Mouse (Mus musculus) heart, adult 2 months (tissue): ENCODE data around the gene Mettl16.

Experiments used
- CTCF ChIP-seq: fragments of 200-600 bp; IDR thresholded peaks from 2 replicates; pipeline ENCODE4 v1.8.1; 2022; ENCODE audit warnings: antibody characterized with exemption, mild to moderate bottlenecking, moderate library complexity
- EP300 ChIP-seq: fragments of 200-500 bp; IDR thresholded peaks from 2 replicates; pipeline ENCODE4 v1.6.1; 2011; ENCODE audit warnings: low read depth, low read length, control low read depth; ENCODE audit not compliant: insufficient read depth
- POLR2A ChIP-seq: fragments of 200-500 bp; IDR thresholded peaks from 2 replicates; pipeline ENCODE4 v1.6.1; 2011; ENCODE audit warnings: mild to moderate bottlenecking, low read depth, low read length, control low read depth; ENCODE audit not compliant: insufficient read depth

DNA sequence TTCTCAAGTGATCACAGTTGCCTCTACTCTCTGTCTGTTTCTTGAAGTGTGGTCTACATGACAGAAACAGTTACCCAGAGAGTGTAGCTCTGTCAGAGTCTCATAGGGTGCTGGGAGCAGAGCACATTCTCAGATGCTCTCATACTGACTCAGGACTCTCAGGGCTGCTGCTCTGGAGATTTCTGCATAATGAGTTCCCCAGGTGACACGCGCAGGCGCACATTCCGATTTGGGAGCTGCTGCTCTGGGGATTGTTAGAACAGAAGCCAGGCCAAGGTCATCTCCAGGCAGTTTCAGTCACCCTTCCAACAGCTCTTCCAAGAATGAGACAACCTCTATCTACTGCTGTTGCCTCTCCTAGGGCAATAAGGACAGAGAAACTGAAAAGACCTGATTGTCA lies 3.2 kb upstream of the Mettl16 start:
- TF ChIP-seq CTCF = no peak
- no peak for TF ChIP-seq EP300
- TF ChIP-seq POLR2A = no peak
